Mouse (Mus musculus): ENCODE data around the gene Adamts20.
A peak's percentile ranks its signal among the peaks of the same experiment; 100 is the strongest.

Adamts20 gene

DNA sequence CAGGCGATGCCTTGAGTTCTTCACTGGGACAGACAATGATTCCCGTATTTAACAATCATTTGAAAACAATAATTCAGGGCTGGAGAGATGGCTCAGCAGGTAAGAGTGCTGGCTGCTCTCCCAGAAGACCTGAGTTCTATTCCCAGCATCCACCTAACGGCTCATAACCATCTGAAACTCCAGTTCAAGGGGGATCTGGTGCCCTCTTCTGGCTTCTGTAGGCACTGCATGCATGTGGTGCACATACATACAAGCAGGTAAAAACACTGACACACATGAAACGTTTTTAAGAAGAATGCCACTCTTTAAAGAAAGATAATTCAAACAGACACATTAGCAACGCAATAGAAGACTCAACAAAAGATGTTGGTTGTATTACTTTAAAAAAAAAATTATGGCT, 120.9 kb downstream of the Adamts20 start:
- DNase-seq (ENCODE audit: low spot score in 2 of 2): no peak

DNA sequence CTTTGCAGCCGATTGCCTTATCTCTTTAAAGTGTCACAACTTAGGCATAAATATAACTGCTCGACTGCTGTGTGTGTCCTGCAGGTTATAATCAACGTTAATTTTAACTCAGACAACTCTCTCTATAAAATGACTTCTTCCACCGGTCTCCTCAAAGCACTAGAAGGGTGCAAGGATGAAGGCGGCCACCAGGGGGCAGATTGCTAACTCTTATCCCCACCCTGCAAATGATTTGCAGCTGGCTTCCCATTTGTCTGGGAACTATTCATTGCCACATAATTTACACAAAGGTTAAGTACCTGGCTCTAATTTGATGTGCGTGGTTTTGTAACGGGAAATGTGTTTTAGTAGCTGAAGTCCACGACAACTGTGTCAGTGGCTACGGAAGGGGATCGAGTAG, 122.9 kb downstream of the Adamts20 start:
- peak; percentile 80 to 83 for DNase-seq (ENCODE audit: low spot score in 2 of 2)

DNA sequence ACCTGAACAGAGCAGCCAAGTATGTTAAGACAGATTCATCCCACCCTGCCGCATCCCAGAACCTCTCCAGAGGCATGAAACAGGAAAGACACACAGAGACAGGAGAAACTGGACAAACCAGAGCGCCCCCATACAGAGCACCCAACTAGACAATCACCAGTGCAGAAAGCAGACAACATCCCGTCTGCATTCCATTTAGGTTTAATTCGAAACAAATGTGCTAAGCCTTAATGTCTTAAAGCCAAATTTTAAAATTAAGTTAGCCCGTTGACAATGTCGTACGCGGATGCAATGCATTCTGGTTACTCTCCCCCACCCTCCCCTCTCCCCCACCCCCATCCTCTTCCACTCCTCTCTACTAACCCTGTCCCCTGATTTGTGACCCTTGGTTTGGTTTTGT, 126.2 kb downstream of the Adamts20 start:
- no peak for DNase-seq (ENCODE audit: low spot score in 2 of 2)

DNA sequence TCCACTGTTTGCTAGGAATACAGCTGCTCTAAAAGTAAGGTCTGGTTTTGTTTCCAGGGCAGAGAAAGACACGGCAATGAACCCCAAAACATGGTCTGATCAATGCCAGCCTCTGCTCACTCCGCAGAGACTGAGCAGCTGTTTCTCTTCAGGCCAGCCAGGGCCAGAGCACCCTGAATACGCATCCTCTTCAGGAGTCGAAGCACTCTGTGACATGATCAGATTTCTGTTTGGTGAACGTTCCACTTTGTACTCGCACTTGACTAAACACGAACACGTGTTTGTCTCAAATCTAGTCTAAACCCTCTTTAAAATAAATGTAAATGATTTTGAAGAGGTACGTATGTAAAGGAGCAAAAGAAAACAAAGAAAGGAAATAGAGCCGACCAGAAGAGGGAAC, 130.6 kb downstream of the Adamts20 start:
- no peak for DNase-seq (ENCODE audit: low spot score in 2 of 2)

DNA sequence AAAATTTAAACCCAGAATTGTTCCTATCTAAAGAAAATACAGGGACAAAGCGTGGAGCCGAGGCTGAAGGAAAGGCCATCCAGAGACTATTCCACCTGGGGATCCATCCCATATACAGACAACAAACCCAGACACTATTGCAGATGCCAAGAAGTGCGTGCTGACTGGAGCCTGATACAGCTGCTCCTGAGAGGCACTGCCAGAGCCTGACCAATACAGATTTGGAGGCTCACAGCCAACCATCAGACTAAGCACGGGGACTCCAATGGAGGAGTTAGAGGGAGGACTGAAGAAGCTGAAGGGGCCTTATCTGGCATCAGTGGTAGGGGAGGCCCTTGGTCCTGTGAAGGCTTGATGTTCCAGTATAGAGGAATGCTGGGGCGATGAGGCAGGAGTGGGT, 138.6 kb downstream of the Adamts20 start:
- no peak for DNase-seq (ENCODE audit: low spot score in 2 of 2)

DNA sequence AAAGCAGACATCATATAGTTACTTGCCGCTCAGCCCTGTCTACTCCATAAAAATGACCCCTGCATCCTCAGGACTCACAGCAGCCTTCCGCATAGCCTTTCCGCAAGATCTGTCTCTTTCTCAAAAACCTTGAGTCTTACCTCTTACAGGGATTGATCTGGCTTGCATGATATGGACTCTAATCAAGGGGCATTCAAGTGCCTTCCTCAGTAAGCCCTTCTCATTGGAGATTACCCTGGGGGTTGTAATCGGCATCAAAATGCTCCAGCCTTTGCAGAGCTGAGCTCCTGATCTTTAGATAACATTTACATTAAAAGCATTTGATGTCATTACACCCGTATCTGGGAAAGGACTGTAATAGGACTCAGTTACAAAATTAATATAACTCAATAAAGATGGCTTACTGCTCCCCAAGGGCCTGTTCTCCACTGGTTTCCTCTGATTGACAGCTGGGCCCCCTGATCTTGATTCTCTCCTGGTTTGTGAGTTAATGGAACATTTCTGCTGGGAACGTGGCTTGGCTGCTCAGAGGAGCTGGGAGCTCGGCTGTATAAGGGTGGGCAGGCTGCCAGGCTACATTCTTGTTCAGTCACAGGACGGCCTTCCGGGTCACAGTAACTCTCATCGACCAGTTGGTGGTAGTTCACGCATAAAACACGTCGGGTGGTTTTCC, 139.6 kb downstream of the Adamts20 start:
- DNase-seq (ENCODE audit: low spot score in 2 of 2): no peak

DNA sequence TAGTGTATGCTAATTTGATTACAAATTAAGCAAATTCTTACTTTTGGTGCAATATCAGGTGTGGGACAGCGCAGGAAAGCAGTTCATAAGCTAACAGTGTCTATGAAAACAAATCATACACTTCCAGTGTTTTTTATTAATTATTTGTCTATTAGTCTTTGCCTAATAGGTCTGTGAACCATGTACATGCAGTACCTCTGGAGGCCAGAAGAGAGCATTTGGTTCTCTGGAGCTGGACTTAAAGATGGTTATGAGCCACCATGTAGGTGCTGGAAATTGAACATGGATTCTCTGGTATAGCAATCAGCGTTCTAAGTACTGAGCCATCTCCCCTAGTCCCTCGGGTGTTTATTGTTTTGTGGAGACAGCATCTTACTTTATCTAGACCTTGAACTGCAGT, 149.0 kb downstream of the Adamts20 start:
- no peak for DNase-seq (ENCODE audit: low spot score in 2 of 2)

DNA sequence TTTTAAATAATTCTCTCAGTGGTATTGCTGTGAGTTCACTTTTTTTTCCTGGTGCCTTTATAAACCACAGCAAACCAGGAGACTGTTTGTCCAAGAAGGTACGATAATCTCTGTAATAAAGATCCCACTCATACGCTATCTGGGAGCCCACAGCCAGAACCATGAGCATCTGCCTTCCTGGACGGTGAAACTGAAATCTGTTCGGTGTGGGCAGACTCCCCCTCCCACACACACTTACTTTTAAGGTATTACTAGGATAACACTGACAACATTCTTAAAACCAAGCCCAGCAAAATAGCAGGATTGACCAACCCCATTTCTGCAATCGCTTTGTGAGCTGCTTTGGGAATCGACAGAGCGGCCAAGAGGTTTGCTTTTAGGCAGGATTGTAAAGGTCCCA, 155.5 kb downstream of the Adamts20 start:
- peak in 1 of 2 experiments; percentile 14 for DNase-seq (ENCODE audit: low spot score in 2 of 2)

DNA sequence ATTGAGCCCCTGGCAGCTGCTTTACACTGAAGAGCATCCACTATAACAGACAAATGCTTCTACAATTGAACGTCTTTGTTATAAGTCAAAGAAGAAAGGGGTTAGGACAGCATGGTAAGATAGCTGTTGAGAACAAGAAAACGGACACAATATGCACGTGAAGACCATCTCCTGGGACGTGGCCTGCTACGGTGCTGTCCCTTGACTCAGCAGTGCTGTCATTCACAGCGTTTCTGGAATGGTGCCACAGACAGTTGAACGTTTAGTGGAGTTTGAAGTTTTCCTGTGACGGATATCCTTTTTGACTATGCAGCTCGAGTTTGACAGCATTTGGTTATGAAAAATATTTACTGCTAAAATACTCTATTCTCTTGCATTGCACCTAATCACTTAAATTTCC, 157.3 kb downstream of the Adamts20 start:
- DNase-seq (ENCODE audit: low spot score in 2 of 2): no peak

DNA sequence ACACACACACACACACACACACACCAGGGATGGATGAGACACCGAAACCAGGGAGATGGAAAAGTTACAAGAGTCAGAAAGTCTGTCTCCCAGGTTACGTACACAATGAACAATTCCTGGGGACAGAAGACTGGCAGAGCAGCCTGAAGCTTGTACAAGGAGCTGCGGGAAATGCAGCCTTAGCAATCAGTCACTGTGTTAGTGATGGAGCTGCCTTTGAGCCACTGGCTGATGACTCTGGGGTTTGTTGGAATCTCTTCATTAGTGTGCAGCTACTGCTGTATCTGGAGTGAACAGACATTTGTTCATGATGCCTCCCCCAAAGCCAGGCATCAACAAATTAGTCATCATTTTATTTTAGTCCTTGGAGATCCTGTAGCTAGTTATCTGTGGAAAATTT, 162.1 kb downstream of the Adamts20 start:
- peak; percentile 15 to 25 for DNase-seq (ENCODE audit: low spot score in 2 of 2)

DNA sequence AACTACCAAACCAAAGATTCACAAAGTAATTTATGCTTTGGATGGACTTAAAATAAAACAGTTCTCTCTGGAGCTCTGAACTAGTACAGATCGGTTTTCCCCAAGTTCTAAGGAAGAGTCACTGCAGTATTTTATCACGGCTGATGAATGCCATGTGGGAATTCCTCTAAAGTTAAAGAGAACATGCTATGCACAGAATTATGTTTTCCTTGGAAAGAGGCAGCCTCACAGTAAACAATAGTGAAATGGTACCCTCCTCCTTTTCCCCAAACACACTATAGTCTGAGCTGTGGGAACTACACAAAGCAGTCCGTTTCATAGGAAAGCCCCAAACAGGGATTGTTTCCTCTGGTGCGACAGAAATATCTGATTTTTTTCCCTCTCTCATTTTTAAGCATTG, 171.1 kb downstream of the Adamts20 start:
- DNase-seq (ENCODE audit: low spot score in 2 of 2): no peak

DNA sequence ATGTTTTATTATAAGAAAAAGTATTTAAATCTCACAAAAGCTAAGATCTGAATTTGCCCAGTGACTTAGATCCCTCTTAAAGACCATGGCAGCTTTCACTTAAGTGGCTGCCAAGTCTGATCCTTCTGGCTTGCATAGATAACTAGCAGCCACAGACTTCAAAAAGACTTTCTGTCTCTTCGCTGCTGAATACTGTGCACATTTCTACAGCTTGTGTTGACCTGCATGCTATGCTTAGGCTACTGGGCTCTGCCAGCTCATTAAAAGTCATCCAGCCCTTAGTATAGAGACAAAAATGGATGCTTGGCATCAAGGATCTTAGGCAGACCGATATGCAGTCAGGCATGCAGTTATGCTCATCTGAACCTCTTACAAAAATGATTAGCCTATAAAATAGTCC, 177.2 kb downstream of the Adamts20 start:
- DNase-seq (ENCODE audit: low spot score in 2 of 2): no peak

DNA sequence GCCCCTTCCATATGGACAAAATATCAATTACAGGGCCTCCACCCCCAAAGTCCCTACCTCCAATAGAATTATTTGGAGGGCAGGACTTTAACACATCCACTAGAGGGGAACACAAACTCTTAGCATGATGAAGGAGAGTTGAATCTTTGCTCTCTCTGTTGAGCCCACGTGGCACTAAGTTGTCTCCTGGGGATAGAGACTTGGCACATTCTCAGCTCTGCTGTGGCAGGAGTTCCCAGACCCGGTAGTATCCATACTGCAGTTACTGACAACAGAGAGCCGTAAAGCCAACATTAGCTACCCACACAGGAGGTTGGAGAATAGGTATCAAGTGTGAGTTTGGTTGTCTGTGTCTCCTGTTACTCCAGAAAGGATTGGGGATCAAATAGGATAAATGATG, 177.7 kb downstream of the Adamts20 start:
- no peak for DNase-seq (ENCODE audit: low spot score in 2 of 2)

DNA sequence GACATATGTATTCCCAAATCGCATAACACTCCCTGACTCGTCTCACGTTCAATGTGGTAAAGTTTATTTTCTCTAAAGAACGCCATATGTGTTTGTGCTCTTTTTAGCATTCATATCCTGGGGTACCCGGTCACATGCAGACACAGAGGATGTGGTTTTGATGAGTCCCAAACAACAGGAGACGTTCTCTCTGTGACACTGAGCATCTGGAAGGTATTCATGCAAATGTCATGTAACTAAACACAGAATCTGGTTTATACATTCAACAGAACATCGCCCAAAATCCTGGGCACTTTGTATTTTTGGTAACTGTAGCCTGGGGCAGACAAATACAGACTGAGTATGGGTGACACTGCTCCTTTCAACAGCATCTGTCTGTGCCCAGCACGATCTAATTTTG, 188.8 kb downstream of the Adamts20 start:
- peak; percentile 36 to 69 for DNase-seq (ENCODE audit: low spot score in 2 of 2)

DNA sequence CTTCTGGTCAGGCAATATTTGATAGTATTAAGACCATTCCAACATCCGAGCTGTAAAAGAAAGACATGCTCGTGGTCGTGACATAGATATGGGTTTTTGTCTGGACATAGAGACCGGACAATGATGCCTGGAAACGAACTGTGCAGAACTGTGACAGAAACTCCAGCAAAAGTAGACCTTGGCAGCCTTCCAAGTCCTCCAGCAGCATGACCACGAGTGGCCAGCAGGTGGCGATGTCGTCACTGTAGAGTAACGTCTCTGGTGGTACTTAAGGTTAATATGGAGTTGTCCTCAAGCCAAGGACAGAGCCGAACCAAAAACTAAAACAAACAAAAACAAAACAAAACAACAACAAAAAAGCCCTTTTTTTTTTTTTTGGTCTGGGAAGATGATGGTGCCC, 199.6 kb downstream of the Adamts20 start:
- peak; percentile 85 to 95 for DNase-seq (ENCODE audit: low spot score in 2 of 2)

DNA sequence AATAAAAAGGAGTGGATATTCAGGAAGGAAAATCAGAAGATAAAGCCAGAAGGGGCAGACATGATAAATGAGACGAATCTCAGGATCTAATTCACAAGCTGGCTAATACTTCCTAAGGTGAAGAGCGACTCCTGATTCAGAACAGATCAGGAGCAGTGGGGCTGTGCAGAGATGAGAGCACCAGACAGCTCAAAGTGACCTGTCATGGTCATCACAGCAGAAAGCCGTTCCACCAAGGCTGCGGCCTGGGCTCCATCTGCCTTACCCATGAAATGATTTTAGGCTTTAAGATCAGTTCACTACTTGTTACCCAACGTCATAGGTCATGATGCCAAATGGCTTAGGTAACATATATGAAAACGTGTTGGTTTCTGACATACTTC, 200.7 kb downstream of the Adamts20 start:
- DNase-seq (ENCODE audit: low spot score in 2 of 2): no peak

DNA sequence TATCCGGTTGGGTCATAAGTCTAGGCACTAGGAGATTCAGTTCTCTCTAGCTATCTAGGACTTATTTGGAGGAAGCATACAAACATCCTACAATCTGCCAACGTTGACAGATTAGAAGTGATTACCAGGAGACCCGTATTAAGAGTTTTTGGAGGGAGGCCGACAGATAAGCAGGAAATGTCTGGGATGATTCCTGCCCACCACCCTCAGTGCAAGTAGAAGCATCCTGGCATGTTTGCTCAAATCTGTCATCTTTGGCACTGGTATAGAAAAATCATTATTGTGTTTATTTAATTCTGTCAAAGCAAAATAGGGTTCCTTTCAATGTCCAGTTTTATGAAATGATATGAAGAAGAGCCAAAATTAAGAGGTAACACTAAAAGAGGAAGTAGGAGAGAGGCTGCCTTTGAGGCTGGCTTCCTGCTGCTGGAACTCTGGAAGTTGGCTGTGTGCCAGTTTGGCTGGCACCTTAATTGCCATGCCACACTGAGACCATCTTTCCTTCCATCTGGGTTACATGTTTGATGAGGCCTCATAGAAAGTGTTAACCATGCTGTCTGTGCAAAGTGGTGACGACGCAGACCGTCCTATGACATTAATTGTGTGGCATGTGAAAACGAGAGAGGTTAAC, 201.2 kb downstream of the Adamts20 start:
- no peak for DNase-seq (ENCODE audit: low spot score in 2 of 2)

DNA sequence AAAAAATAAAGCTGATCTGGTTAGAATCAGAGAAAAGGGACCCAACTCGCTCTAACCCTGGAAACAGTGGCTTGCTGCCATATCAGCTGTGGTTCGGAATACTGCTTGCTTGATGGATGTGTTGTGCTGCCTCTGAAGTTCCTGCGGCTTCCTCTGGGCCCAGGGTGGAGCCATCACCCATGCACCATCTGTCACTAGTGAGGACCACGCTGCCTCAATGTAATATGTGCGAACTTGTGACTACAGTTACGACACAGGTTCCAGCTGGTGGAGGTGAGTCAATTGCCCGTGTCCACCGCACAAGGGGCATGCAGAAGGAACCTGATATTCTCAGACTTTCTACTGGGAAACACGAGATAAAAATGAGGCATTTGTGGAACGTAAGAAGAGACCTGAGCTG, 202.0 kb downstream of the Adamts20 start:
- no peak for DNase-seq (ENCODE audit: low spot score in 2 of 2)

DNA sequence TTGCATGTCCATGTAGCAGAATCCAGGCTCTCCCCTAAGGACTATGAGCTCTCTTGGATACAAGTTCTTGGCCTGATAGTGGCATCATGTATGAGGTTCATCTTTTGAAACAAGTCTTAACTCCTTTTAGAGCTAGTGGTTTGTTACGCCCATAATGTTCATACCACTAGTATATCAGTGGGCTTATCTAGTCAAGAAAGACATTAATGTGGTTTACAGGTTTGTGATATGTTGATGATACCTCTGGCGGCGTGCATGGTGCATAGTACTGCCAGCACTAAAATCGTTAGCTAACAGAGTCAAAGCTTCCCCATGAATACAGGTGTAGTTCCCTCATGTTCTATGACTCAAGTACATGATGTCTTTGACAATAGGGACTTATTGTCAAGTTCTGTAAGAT, 205.7 kb downstream of the Adamts20 start:
- DNase-seq (ENCODE audit: low spot score in 2 of 2): no peak

DNA sequence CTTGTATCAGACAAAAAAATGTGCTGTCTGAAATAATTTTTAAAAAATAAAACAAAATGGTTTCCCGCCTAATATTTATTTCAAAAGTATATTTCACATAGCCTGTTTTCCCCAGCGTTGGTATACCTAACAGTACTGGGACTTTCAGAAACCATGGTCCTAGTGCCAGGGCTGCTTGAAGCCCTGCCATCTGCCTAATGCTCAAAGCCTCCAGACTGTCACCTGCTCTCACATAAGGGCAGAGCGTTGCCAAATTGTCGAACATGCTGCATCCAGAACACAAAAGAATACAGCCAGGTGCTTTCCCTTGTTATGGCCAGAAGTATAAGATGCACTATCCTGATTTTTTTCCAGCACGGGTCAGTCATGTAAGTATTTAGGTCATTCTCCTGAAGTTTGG, 209.7 kb downstream of the Adamts20 start:
- DNase-seq (ENCODE audit: low spot score in 2 of 2): no peak

DNA sequence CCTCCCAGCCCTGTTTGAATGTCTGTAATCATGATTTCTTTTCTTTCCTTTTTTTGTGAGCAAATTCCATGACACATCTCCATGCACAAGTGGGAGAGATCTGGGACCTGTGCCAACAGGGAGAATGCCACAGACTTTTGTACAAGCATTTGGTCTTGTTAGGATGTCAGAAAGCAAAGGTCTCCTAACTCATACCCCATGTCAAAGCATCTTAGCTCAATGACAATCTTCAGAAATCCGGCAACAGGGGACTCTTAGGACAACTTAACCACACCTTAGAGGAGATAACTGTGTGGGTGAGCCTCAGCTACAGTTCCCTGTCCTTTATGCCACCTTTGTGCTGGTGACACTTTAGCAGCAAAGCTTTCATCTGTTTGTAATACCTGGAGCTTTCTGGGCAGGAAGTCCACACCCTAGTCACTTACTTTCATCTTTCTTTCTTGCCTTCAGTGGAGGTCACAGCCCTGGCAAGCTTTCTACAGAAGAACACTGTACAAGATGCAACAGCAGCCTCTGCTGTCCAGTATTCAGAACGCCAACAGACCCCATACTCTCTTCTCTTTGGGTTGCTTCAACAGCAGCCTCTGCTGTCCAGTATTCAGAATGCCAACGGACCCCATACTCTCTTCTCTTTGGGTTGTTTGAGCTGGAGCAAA, 210.2 kb downstream of the Adamts20 start:
- DNase-seq (ENCODE audit: low spot score in 2 of 2): peak; percentile 52 to 64

DNA sequence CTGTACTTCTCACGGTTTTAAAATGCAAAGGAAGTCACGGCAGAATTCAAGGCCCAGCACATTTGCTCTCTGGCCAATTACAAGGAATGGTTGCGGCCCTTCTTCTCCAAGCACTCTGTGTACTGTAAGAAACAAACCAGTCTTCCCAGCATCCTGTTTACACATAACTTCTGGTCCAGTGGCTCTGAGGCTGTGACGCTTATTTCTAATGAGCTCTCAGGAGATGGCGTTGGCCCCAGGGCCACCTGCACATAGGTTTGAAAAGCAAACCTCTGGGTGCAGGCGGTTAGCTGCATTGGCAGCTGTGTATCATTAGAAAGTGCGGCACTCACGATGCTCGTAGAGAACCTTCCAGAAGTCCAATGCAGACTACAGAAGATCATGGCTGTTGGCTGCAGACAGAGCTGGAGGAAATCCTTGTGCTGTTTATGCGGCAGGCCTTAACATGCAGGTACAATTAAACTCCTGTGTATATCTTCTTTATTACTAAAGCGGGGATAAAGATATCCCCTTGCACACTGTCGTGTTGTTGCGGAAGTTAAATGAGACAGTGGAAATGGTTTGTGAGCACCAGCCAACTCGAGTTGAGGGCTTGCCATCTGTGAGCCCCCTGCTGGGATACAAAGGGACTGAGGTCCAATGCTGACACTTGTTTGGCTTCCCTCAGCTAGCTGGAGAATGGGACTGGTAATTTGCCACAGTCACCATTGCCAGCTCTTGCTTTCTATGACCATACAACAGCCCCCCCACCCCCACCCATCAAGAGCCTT, 210.9 kb downstream of the Adamts20 start:
- DNase-seq (ENCODE audit: low spot score in 2 of 2): peak in 1 of 2 experiments; percentile 62
